Mouse (Mus musculus) thymus, adult 2 months (tissue): ENCODE data around the gene Cnnm3.

Experiments used
- CTCF ChIP-seq: fragments of 200-500 bp; IDR thresholded peaks from 2 replicates; pipeline ENCODE4 v1.5.1; 2012; ENCODE audit warnings: mild to moderate bottlenecking, control low read depth, low read length, moderate library complexity, borderline replicate concordance; ENCODE audit not compliant: control insufficient read depth, poor library complexity, insufficient read depth; ENCODE audit errors: extremely low read depth
- POLR2A ChIP-seq: fragments of 200-500 bp; IDR thresholded peaks from 2 replicates; pipeline ENCODE4 v1.6.1; 2012; ENCODE audit warnings: mild to moderate bottlenecking, low read length, control low read depth, moderate library complexity; ENCODE audit not compliant: control insufficient read depth, poor library complexity, insufficient read depth; ENCODE audit errors: extremely low read depth

- no peak for TF ChIP-seq CTCF
- TF ChIP-seq POLR2A, result no peak
Observed at GRCm38 (mm10) chr1:36569694-36570276, 58.1 kb downstream of the Cnnm3 start.
